Comparison of ENCODE assay signal across 12 mouse cellular contexts in genomic region chr10:118504811-118505210, GRCm38 (mm10).
DNase-seq lines count a peak whose midpoint lies in the region; ATAC-seq and TF ChIP-seq lines count a peak whose summit lies in the region.
"Had no signal": no experiment of that assay in that cellular context is flagged by ENCODE, and none has a peak within 500 bp of the region (broad histone marks: within the 10 kb centered on the region; RNA-seq: fewer than 3 reads in every experiment).

No protein-coding gene starts in this region.

- H3K4me2 ChIP-seq in lung, postnatal 0 days (replicated peaks; ENCODE audit: low read depth, low read length), result no peak overlapping the region

- TF ChIP-seq EP300 in lung, postnatal 0 days (IDR thresholded peaks at IDR 0.05), result no peak

- H3K4me3 ChIP-seq in lung, postnatal 0 days (ENCODE audit: low read depth, low read length), result no peak overlapping the region
- no peak overlapping the region for H3K4me3 ChIP-seq in limb, embryonic 10.5 days
- H3K4me3 ChIP-seq: heart, adult 2 months had no signal

- H3K27ac ChIP-seq in lung, postnatal 0 days (ENCODE audit: low read length), result no peak overlapping the region
- H3K27ac ChIP-seq in limb, embryonic 10.5 days, result no peak overlapping the region
- H3K27ac ChIP-seq: heart, adult 2 months; macrophage had no signal

- H3K36me3 ChIP-seq in lung, postnatal 0 days (ENCODE audit: insufficient read depth, low read length), result no peaks in the 10 kb centered on the region
- H3K36me3 ChIP-seq in limb, embryonic 10.5 days, result no peaks in the 10 kb centered on the region

- DNase-seq in heart, postnatal 10 days, result peak; percentile 8 to 15
- DNase-seq in heart, adult 18-20 months, result no peak
- DNase-seq in lung, postnatal 0 days (ENCODE audit: low spot score), result peak; percentile 54
- no peak for DNase-seq in lung, postnatal 4 days
- DNase-seq in WW6 (ENCODE audit: low read depth, low spot score), result peak; percentile 14
- DNase-seq in fibroblast of lung, adult 2 months (ENCODE audit: low read depth), result peak; percentile 34
- no peak for DNase-seq in limb, embryonic 10.5 days (ENCODE audit: low spot score)
- DNase-seq: cerebellum, adult 11 months; heart, adult 2 months; heart, postnatal 36 days; kidney, adult 9 months had no signal

- H3K27me3 ChIP-seq in lung, postnatal 0 days (replicated peaks; ENCODE audit: insufficient read depth, low read length), result no peaks in the 10 kb centered on the region
- no peaks in the 10 kb centered on the region for H3K27me3 ChIP-seq in limb, embryonic 10.5 days (ENCODE audit: low read depth, poor library complexity, severe bottlenecking)

- no peak for TF ChIP-seq CTCF in lung, postnatal 0 days (IDR thresholded peaks at IDR 0.05)

- no peaks in the 10 kb centered on the region for H3K4me1 ChIP-seq in lung, postnatal 0 days (ENCODE audit: insufficient read depth, low read depth, low read length)
- no peaks in the 10 kb centered on the region for H3K4me1 ChIP-seq in limb, embryonic 10.5 days

- intact Hi-C loops in heart, postnatal 10 days (cut with DNase I), result no loop called here

- WGBS in lung, postnatal 0 days, result 45% methylated on average over 4 of the region's 4 CpGs
- WGBS in limb, embryonic 10.5 days, result 80% methylated on average over 4 of the region's 4 CpGs

- ATAC-seq in lung, postnatal 0 days, result no peak

- H3K9me3 ChIP-seq in lung, postnatal 0 days (ENCODE audit: low read length), result no peaks in the 10 kb centered on the region
- no peaks in the 10 kb centered on the region for H3K9me3 ChIP-seq in limb, embryonic 10.5 days (replicated peaks)

- H3K9ac ChIP-seq in lung, postnatal 0 days (replicated peaks; ENCODE audit: low read depth), result no peak overlapping the region

Comparison
In these comparisons a context has a peak if more than half of its experiments do, and no peak if none do; other contexts are left out.
1. DNase-seq: peak in heart, postnatal 10 days (2 of 2), lung, postnatal 0 days (single experiment), WW6 (single experiment) and fibroblast of lung, adult 2 months (single experiment); none in heart, adult 18-20 months (0 of 2), lung, postnatal 4 days (0 of 2) and limb, embryonic 10.5 days (single experiment).